Mouse (Mus musculus) cortical plate, adult 2 months (tissue): ENCODE measurements around the gene Gabrg3.
A peak's percentile ranks its signal among the peaks of the same experiment; 100 is the strongest.

ENCODE experiments used
- CTCF ChIP-seq: fragments of 200-500 bp; IDR thresholded peaks from 2 replicates; pipeline ENCODE4 v1.5.1; 2011; ENCODE audit warnings: mild to moderate bottlenecking, control low read depth, low read length; ENCODE audit not compliant: insufficient read depth; ENCODE audit errors: extremely low read depth
- POLR2A ChIP-seq: fragments of 200-500 bp; IDR thresholded peaks from 2 replicates; pipeline ENCODE4 v1.6.1; 2011; ENCODE audit warnings: mild to moderate bottlenecking, low read length, control low read depth; ENCODE audit not compliant: insufficient read depth; ENCODE audit errors: extremely low read depth

- TF ChIP-seq CTCF (0 out of 2 replicates have a peak, but pooled peaks have one; percentile 7), POLR2A (no peak)
Observed at GRCm38 (mm10) chr7:57387341-57387654, 310 bp upstream of the Gabrg3 start.
